Mouse (Mus musculus): ENCODE results near the gene Rpl18. TPM values are rescaled to one million over a fixed set of nuclear protein-coding genes. Genes with fewer than 3 reads are reported as not detected.

Gene Rpl18
- polyA plus RNA-seq, 1 experiment from 2014 or later: 1,026 TPM

- H3K36me3 ChIP-seq (replicated peaks; ENCODE audit: control insufficient read depth, insufficient read depth, low read depth, low read length): no peaks in the 10 kb centered on the region
- H3K4me3 ChIP-seq (ENCODE audit: low read depth, low read length): no peak overlapping the region
- H3K4me2 ChIP-seq (ENCODE audit: low read depth, low read length): no peak overlapping the region
- no peak for DNase-seq (ENCODE audit: low spot score)
- no peak overlapping the region for H3K9ac ChIP-seq (replicated peaks; ENCODE audit: low read length)
- H3K4me1 ChIP-seq (ENCODE audit: control insufficient read depth, insufficient read depth, low read length): no peaks in the 10 kb centered on the region
- 70% methylated on average over 8 of the region's 8 CpGs for WGBS
- H3K9me3 ChIP-seq (replicated peaks; ENCODE audit: control insufficient read depth, low read length): no peaks in the 10 kb centered on the region
- no peaks in the 10 kb centered on the region for H3K27me3 ChIP-seq (ENCODE audit: control insufficient read depth, insufficient read depth, low read length)
- no peak for ATAC-seq (replicated peaks; ENCODE audit: insufficient number of reproducible peaks, low FRiP score, low TSS enrichment, low read depth)
- H3K27ac ChIP-seq (replicated peaks; ENCODE audit: low read depth, low read length): no peak overlapping the region
Observed at GRCm38 (mm10) chr7:45765995-45766394, 50.7 kb downstream of the Rpl18 start.

- Histone ChIP-seq H3K27me3 (ENCODE audit: control insufficient read depth, insufficient read depth, low read length) (no peaks in the 10 kb centered on the region), H3K4me2 (ENCODE audit: low read depth, low read length) (no peak overlapping the region), H3K36me3 (replicated peaks; ENCODE audit: control insufficient read depth, insufficient read depth, low read depth, low read length) (no peaks in the 10 kb centered on the region), H3K4me1 (ENCODE audit: control insufficient read depth, insufficient read depth, low read length) (no peaks in the 10 kb centered on the region), H3K27ac (replicated peaks; ENCODE audit: low read depth, low read length) (no peak overlapping the region), H3K9me3 (replicated peaks; ENCODE audit: control insufficient read depth, low read length) (no peaks in the 10 kb centered on the region), H3K9ac (replicated peaks; ENCODE audit: low read length) (no peak overlapping the region), H3K4me3 (ENCODE audit: low read depth, low read length) (no peak overlapping the region)
- no peak for DNase-seq (ENCODE audit: low spot score)
- no peak for ATAC-seq (replicated peaks; ENCODE audit: insufficient number of reproducible peaks, low FRiP score, low TSS enrichment, low read depth)
- WGBS: 58% methylated on average over 8 of the region's 8 CpGs
Observed at GRCm38 (mm10) chr7:45766764-45767163, 51.5 kb downstream of the Rpl18 start.

- Histone ChIP-seq H3K4me2 (ENCODE audit: low read depth, low read length) (no peak overlapping the region), H3K36me3 (replicated peaks; ENCODE audit: control insufficient read depth, insufficient read depth, low read depth, low read length) (no peaks in the 10 kb centered on the region), H3K9me3 (replicated peaks; ENCODE audit: control insufficient read depth, low read length) (no peaks in the 10 kb centered on the region), H3K9ac (replicated peaks; ENCODE audit: low read length) (no peak overlapping the region), H3K27me3 (ENCODE audit: control insufficient read depth, insufficient read depth, low read length) (no peaks in the 10 kb centered on the region), H3K27ac (replicated peaks; ENCODE audit: low read depth, low read length) (no peak overlapping the region), H3K4me1 (ENCODE audit: control insufficient read depth, insufficient read depth, low read length) (no peaks in the 10 kb centered on the region), H3K4me3 (ENCODE audit: low read depth, low read length) (no peak overlapping the region)
- ATAC-seq (replicated peaks; ENCODE audit: insufficient number of reproducible peaks, low FRiP score, low TSS enrichment, low read depth) (no peak), DNase-seq (ENCODE audit: low spot score) (no peak)
- 90% methylated on average over 6 of the region's 6 CpGs for WGBS
Observed at GRCm38 (mm10) chr7:45767500-45767899, 52.2 kb downstream of the Rpl18 start.

Other genes with a start within 250 kb of the Rpl18 start
- gene Bax, start 248.6 kb upstream of the Rpl18 start, polyA plus RNA-seq (2014; fragmentation: Nextera tagmentation; extraction: Ambion mirVana): 151 and 168 TPM in 2 replicates
- gene Tulp2, start 233.6 kb upstream of the Rpl18 start, polyA plus RNA-seq (2014; fragmentation: Nextera tagmentation; extraction: Ambion mirVana): 0.43 and 0.95 TPM in 2 replicates
- gene Gm45808, start 228.6 kb upstream of the Rpl18 start, polyA plus RNA-seq (2014; fragmentation: Nextera tagmentation; extraction: Ambion mirVana): not detected in 2 replicates
- 2.6 and 3.1 TPM in 2 replicates for gene Dhdh, start 226.7 kb upstream of the Rpl18 start, polyA plus RNA-seq (2014; fragmentation: Nextera tagmentation; extraction: Ambion mirVana)
- 96.7 and 107 TPM in 2 replicates for gene Nucb1, start 205.1 kb upstream of the Rpl18 start, polyA plus RNA-seq (2014; fragmentation: Nextera tagmentation; extraction: Ambion mirVana)
- 19.8 and 20.3 TPM in 2 replicates for gene Ppp1r15a, start 189.2 kb upstream of the Rpl18 start, polyA plus RNA-seq (2014; fragmentation: Nextera tagmentation; extraction: Ambion mirVana)
- gene Plekha4, start 189.1 kb upstream of the Rpl18 start, polyA plus RNA-seq (2014; fragmentation: Nextera tagmentation; extraction: Ambion mirVana): 0.62 and 1.3 TPM in 2 replicates
- gene Hsd17b14, start 160.6 kb upstream of the Rpl18 start, polyA plus RNA-seq (2014; fragmentation: Nextera tagmentation; extraction: Ambion mirVana): 0.53 and 0.68 TPM in 2 replicates
- 47.0 and 47.3 TPM in 2 replicates for gene Bcat2, start 145.3 kb upstream of the Rpl18 start, polyA plus RNA-seq (2014; fragmentation: Nextera tagmentation; extraction: Ambion mirVana)
- 0.22 TPM in 1 of 2 replicates, not detected in the other for gene Fgf21, start 100.0 kb upstream of the Rpl18 start, polyA plus RNA-seq (2014; fragmentation: Nextera tagmentation; extraction: Ambion mirVana)
- 0.38 TPM in 1 of 2 replicates, not detected in the other for gene Fut1, start 98.2 kb upstream of the Rpl18 start, polyA plus RNA-seq (2014; fragmentation: Nextera tagmentation; extraction: Ambion mirVana)
- 0.08 and 0.11 TPM in 2 replicates for gene Izumo1, start 93.6 kb upstream of the Rpl18 start, polyA plus RNA-seq (2014; fragmentation: Nextera tagmentation; extraction: Ambion mirVana)
- gene Rasip1, start 88.0 kb upstream of the Rpl18 start, polyA plus RNA-seq (2014; fragmentation: Nextera tagmentation; extraction: Ambion mirVana): 5.4 and 5.7 TPM in 2 replicates
- 1.4 and 1.8 TPM in 2 replicates for gene Mamstr, start 75.5 kb upstream of the Rpl18 start, polyA plus RNA-seq (2014; fragmentation: Nextera tagmentation; extraction: Ambion mirVana)
- gene Fut2, start 49.1 kb upstream of the Rpl18 start, polyA plus RNA-seq (2014; fragmentation: Nextera tagmentation; extraction: Ambion mirVana): 0.17 TPM in 1 of 2 replicates, not detected in the other
- 0.25 TPM in 2 replicates for gene Ntn5, start 31.4 kb upstream of the Rpl18 start, polyA plus RNA-seq (2014; fragmentation: Nextera tagmentation; extraction: Ambion mirVana)
- 0.27 and 0.42 TPM in 2 replicates for gene Sec1, start 21.1 kb upstream of the Rpl18 start, polyA plus RNA-seq (2014; fragmentation: Nextera tagmentation; extraction: Ambion mirVana)
- 6.9 and 8.7 TPM in 2 replicates for gene Car11, start 15.6 kb upstream of the Rpl18 start, polyA plus RNA-seq (2014; fragmentation: Nextera tagmentation; extraction: Ambion mirVana)
- 4.9 and 5.6 TPM in 2 replicates for gene Dbp, start 10.4 kb upstream of the Rpl18 start, polyA plus RNA-seq (2014; fragmentation: Nextera tagmentation; extraction: Ambion mirVana)
- gene Sphk2, start 2.5 kb downstream of the Rpl18 start, polyA plus RNA-seq (2014; fragmentation: Nextera tagmentation; extraction: Ambion mirVana): 14.9 and 17.3 TPM in 2 replicates
- 0.21 and 0.35 TPM in 2 replicates for gene Fam83e, start 5.8 kb downstream of the Rpl18 start, polyA plus RNA-seq (2014; fragmentation: Nextera tagmentation; extraction: Ambion mirVana)
- gene Spaca4, start 10.4 kb downstream of the Rpl18 start, polyA plus RNA-seq (2014; fragmentation: Nextera tagmentation; extraction: Ambion mirVana): not detected in 2 replicates
- 2.9 and 3.2 TPM in 2 replicates for gene Lmtk3, start 68.3 kb downstream of the Rpl18 start, polyA plus RNA-seq (2014; fragmentation: Nextera tagmentation; extraction: Ambion mirVana)
- 1.8 and 2.0 TPM in 2 replicates for gene Sult2b1, start 69.2 kb downstream of the Rpl18 start, polyA plus RNA-seq (2014; fragmentation: Nextera tagmentation; extraction: Ambion mirVana)
- gene Cyth2, start 99.1 kb downstream of the Rpl18 start, polyA plus RNA-seq (2014; fragmentation: Nextera tagmentation; extraction: Ambion mirVana): 168 and 170 TPM in 2 replicates
- 2.1 and 2.7 TPM in 2 replicates for gene Kcnj14, start 109.3 kb downstream of the Rpl18 start, polyA plus RNA-seq (2014; fragmentation: Nextera tagmentation; extraction: Ambion mirVana)
- 78.6 and 81.7 TPM in 2 replicates for gene Grwd1, start 115.5 kb downstream of the Rpl18 start, polyA plus RNA-seq (2014; fragmentation: Nextera tagmentation; extraction: Ambion mirVana)
- 85.2 and 85.7 TPM in 2 replicates for gene Kdelr1, start 157.3 kb downstream of the Rpl18 start, polyA plus RNA-seq (2014; fragmentation: Nextera tagmentation; extraction: Ambion mirVana)
- gene Grin2d, start 162.9 kb downstream of the Rpl18 start, polyA plus RNA-seq (2014; fragmentation: Nextera tagmentation; extraction: Ambion mirVana): 0.13 and 0.18 TPM in 2 replicates
- 0.85 and 1.0 TPM in 2 replicates for gene Syngr4, start 181.3 kb downstream of the Rpl18 start, polyA plus RNA-seq (2014; fragmentation: Nextera tagmentation; extraction: Ambion mirVana)
- gene Tmem143, start 181.5 kb downstream of the Rpl18 start, polyA plus RNA-seq (2014; fragmentation: Nextera tagmentation; extraction: Ambion mirVana): 2.7 and 3.9 TPM in 2 replicates
- gene Emp3, start 205.9 kb downstream of the Rpl18 start, polyA plus RNA-seq (2014; fragmentation: Nextera tagmentation; extraction: Ambion mirVana): 24.9 and 29.2 TPM in 2 replicates
- gene Ccdc114, start 208.6 kb downstream of the Rpl18 start, polyA plus RNA-seq (2014; fragmentation: Nextera tagmentation; extraction: Ambion mirVana): 2.1 and 2.4 TPM in 2 replicates